Mouse (Mus musculus) myocyte (in vitro differentiated cells): ENCODE measurements around the gene Lmnb2.

Experiments
- E2F4 ChIP-seq: IDR thresholded peaks from one replicate; pipeline ENCODE4 v1.6.1; 2011; ENCODE audit warnings: mild to moderate bottlenecking, control low read depth, moderate library complexity; ENCODE audit not compliant: insufficient read depth
- MYOG ChIP-seq, 3 experiments: IDR thresholded peaks; one replicate each; pipeline ENCODE4 v1.6.1; 2011; ENCODE audit warnings: control low read depth in 2 of 3, low read depth in 2 of 3, mild to moderate bottlenecking in 2 of 3; ENCODE audit not compliant: insufficient read length in 2 of 3, control insufficient read depth in 1 of 3, insufficient read depth in 1 of 3
- POLR2A ChIP-seq: IDR thresholded peaks from one replicate; pipeline ENCODE4 v1.6.1; 2011; ENCODE audit warnings: low read depth, mild to moderate bottlenecking, control low read depth, moderate library complexity; ENCODE audit not compliant: insufficient read length
- SRF ChIP-seq: IDR thresholded peaks from one replicate; pipeline ENCODE4 v1.6.1; 2011; ENCODE audit warnings: low read depth; ENCODE audit not compliant: control insufficient read depth, insufficient read length
- TCF12 ChIP-seq: IDR thresholded peaks from one replicate; pipeline ENCODE4 v1.6.1; 2011; ENCODE audit warnings: mild to moderate bottlenecking, control low read depth; ENCODE audit not compliant: poor library complexity, insufficient read depth, severe bottlenecking
- USF1 ChIP-seq: IDR thresholded peaks from one replicate; pipeline ENCODE4 v1.6.1; 2011; ENCODE audit warnings: low read depth, mild to moderate bottlenecking, control low read depth, moderate library complexity

- TF ChIP-seq USF1, result no peak
- no peak for TF ChIP-seq TCF12
- no peak for TF ChIP-seq E2F4
- no peak for TF ChIP-seq POLR2A
- no peak for TF ChIP-seq SRF
- no peak for TF ChIP-seq MYOG (IDR thresholded peaks at IDR 0.05; ENCODE audit: control insufficient read depth in 1 of 3, insufficient read depth in 1 of 3, insufficient read length in 2 of 3, low read depth in 2 of 3)
These were observed 32.3 kb upstream of the Lmnb2 start for GRCm38 (mm10) chr10:80950314-80950713.
